Mouse (Mus musculus) adrenal gland, adult (tissue): ENCODE data around the gene Khdc3.
"Not testable (repeated sequence)": the region's sequence is repeated elsewhere in the genome, so short reads cannot be mapped to it uniquely, and the experiment has no call there.

ENCODE experiments used
- DNase-seq, 2 experiments: peaks; one replicate each; pipeline ENCODE4 v3.0.0; 2022 to 2023; ENCODE audit warnings: low spot score in 1 of 2; ENCODE audit not compliant: inconsistent age in 2 of 2

Khdc3 gene

DNA sequence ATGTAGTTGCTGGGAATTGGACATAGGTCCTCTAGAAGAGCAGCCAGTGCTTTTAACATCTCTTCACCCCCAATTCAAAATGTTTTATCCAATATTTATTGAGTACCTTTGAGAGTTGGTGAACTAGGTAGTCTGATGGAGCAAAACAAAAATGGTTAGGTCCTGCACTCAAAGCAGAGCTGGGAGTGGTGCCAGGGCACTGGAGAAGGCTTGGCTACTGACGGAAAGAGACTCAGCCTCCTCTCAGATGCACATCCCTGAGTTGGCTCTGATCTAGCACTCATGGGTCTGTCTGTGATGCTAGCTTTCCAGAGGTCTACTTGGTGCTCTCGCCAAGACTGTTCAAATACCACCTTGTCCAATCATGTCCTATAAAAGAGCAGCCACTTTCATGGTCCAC lies 3.7 kb upstream of the Khdc3 start:
- no peak for DNase-seq

DNA sequence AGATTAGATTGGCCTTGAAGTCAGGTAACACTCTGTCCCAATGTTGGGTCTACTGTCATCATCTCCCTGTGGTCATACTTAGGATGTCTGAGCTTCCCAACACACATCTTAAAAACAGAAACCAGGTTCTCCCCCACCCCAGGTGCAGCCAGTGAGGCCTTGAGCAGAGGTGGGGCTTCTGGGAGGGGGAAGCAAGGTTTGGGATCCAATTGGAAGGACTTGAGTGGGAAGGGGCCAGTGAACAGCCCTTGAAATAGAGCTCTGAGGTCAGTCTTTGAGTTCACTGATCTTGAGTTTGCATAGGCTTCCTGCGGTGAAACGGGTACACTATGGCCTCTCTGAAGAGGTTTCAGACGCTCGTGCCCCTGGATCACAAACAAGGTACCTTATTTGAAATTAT lies 545 bp downstream of the Khdc3 start, which contains the start of gene Gm20509:
Gene Gm20509 (plus strand): TSS at position 290 of the 400 bp plus-strand sequence.
- DNase-seq: no peak

DNA sequence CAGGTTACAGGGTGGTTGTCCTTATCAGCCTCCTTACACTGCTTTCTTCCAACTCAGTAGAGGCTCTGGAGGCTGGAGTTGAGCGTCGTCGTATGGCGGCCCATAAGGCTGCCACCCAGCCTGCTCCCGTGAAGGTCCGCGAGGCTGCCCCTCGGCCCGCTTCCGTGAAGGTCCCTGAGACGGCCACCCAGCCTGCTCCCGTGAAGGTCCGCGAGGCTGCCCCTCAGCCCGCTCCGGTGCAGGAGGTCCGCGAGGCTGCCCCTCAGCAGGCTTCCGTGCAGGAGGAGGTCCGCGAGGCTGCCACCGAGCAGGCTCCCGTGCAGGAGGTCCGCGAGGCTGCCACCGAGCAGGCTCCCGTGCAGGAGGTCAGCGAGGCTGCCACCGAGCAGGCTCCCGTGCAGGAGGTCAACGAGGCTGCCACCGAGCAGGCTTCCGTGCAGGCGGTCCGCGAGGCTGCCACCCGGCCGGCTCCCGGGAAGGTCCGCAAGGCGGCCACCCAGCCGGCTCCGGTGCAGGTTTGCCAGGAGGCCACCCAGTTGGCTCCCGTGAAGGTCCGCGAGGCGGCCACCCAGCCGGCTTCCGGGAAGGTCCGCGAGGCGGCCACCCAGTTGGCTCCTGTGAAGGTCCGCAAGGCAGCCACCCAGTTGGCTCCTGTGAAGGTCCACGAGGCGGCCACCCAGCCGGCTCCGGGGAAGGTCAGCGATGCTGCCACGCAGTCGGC lies 1.7 kb downstream of the Khdc3 start:
- peak; percentile 51 to 89 for DNase-seq

DNA sequence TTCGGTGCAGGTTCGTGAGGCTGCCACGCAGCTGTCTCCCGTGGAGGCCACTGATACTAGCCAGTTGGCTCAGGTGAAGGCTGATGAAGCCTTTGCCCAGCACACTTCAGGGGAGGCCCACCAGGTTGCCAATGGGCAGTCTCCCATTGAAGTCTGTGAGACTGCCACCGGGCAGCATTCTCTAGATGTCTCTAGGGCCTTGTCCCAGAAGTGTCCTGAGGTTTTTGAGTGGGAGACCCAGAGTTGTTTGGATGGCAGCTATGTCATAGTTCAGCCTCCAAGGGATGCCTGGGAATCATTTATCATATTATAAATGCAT lies 2.2 kb downstream of the Khdc3 start:
- DNase-seq: no peak

DNA sequence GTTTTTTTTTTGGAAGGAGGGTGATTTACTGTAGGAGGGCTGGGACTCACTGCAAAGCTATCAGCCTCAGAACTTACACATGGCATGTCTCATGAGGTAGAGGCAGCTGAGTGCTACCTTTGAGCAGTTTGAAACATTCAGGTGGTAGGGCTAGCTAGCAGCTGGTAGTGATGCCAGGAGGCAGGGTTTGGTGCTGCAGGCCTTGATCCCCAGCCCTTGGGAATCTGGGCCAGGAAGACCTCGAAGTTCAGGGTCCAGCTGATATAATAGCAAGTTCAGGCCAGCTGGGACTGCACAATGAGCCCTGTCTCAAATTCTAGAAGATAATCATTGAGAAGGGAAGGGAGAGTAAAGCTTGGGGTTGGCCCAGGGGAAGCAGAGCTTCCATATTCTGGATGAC lies 3.5 kb downstream of the Khdc3 start:
- peak in 1 of 2 experiments; percentile 76 for DNase-seq

DNA sequence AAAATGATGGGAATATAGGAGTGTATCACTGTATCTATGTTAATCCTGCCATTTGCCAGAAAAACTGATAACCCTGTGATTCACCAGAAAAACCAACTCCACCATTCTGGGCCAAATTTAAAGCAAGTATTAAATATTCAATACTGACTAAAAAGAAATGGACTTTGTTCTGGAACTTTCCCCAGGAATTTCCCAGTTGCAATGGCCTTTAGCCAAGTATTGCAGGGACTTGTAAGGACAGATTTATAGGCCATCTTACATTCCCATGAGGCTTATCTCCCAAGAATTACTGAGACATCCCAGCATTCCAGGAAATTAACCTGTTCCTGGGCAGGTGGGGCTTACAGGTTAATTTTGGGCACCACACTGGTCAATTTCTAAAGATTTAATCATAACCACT lies 4.1 kb downstream of the Khdc3 start:
- DNase-seq: peak in 1 of 2 experiments; percentile 44

DNA sequence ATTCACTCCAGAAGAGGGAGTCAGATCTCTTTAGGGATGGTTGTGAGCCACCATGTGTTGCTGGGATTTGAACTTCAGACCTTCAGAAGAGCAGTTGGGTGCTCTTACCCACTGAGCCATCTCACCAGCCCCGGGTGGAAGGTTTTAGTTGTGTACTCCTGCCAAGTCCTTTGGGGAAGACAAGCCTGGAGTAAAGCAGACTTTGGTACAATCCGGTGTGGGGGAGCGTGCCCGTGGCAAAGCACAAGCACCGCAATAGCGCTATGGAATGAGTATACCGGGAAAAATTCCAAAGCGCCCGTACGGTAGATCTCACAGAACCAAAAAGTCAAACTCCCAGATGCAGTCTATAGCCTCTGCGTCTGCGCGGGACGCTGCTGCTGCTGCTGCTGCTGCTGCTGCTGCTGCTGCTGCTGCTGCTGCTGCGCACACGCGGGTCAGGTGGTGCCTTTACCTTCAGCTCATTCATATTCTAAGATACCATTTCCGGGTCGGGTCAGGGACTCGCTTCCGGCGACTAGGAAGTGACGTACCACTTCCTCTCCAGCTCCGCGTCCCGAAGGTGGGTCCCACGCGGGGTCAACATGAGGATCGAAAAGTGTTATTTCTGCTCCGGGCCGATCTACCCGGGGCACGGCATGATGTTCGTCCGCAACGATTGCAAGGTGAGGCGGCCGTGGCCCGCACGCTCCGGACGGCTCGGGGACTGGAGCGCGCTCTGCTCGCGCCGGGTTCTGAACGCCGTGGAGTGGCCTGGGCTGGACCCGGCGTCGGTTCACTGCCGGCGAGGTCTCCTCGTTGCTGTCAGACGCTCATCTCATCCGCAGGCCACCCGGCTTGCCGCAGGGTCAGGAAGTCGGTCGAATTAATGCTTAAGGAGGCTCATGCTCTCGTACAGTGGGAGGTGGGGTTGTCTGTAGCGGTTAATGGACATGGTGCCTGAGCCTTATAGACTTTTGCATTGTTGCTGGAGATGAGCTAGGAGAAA lies 11.6 kb downstream of the Khdc3 start, which contains the start of gene Rsl24d1:
Gene Rsl24d1 (plus strand): TSS at position 508 of the 988 bp plus-strand sequence.
- peak; percentile 90 to 96 for DNase-seq

DNA sequence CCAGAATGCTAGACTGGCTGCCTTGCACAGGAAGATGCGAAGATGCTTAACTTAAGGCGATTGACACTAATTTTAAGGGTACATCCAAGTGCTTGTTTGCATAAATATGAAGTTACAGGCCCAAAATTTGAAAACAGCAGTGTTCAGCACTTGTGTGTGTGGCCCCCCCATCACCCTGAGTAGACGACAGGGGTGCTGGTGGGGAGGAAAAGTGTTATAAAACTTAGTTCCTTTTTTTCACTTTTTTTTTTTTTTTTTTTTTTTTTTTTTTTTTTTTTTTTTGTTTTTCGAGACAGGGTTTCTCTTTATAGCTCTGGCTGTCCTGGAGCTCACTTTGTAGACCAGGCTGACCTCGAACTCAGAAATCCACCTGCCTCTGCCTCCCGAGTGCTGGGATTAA lies 15.1 kb downstream of the Khdc3 start:
- DNase-seq: not testable (repeated sequence)

DNA sequence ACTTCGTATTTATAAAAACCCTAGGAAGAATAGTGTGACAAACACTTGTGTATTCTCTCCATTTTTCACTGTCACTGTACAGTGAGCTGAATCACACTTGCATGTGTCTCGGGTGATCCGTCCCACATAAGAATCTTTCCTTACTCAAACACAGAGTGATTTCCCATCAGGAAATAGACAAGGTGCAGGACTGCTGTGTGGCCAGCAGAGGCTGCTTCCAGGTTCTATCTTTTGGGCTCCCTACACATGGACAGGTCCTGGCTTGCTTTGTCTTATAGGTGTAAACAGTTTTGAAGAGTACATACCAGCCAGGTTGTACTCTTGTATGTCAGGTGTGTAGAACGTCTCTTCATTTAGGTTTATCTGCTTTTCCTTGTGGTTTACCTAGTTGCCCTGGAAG lies 16.4 kb downstream of the Khdc3 start:
- DNase-seq: no peak

DNA sequence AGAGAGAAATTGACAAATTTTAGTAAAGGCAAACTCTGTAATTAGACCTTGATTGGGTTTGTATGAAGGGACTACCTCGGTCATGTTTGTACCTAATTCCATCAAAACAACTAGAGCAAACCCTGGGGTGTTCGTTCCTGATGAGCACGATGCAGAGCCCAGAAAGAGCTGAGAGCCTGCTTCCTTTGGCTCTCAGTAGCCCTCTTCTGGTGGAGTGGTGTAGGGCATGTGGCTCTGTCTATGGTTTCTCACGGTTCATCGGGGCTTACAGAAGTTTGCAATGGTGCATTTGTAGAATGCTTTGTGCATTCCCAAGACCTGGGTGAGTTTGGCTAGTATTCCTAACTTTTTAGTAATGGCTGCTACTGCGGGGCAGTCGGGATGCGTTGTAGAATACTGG lies 20.1 kb downstream of the Khdc3 start:
- DNase-seq: peak in 1 of 2 experiments; percentile 48

DNA sequence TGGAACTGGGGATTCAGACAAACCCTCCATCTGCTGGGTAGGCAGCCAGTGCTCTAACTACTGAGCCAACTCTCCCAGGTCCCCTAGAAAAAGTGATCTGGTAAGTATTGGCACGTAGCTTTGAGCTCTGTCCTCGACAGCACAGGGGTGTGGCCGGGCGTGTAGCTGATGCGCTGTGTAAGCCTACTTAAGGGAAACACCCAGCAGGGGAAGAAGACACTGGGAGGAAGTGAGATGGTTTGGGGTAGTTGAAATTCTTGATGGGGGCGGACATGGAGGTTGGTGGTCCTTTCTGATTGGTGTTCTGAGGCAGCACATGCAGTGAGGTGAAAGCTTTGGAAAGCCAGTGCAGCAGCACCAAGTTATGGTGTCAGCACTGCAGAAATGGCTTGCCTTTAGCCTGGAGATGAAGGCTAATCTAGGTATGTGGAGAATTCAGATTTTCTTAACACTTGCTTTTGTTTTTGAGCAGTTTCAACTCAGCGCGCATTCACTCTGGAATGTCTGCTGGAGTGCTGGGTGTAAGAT lies 23.5 kb downstream of the Khdc3 start:
- DNase-seq: no peak

DNA sequence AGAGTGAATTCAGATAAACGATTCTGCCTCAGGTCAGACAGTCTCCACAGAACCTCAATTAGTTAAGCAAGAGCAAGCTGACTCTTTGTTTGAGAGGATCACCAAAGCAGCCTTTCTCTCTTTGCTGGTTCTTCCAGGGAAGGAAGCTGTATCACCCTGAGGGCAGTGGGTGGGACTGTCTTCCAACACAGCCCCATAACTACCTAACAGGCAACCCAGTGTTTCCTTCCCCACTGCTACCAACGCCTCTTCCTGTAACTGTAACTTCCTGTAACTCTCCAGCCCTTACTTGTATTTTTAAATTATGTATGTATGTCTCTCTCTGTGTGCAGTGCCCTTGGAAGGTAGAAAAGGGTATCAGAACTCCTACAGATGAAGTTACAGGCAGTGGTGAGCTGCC lies 25.8 kb downstream of the Khdc3 start:
- no peak for DNase-seq

DNA sequence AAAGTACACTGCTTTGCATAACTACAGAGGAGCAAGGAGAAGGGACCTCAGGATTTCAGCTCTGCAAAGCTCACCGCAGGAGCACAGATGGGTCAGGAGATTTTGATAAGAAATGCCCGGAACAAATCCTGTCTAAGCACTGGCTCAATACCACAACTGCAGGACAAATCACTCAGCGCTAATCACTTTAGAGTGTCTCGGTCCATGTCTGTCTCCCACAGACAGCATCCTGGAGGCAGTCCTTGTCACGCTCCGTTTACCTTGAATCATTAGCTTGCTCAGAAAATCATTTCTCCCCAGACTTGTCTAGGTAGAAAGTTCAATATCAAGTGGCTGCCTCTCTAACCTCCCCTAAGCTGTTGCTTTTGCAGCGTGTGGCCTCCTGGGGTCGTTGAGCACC lies 28.2 kb downstream of the Khdc3 start:
- no peak for DNase-seq

DNA sequence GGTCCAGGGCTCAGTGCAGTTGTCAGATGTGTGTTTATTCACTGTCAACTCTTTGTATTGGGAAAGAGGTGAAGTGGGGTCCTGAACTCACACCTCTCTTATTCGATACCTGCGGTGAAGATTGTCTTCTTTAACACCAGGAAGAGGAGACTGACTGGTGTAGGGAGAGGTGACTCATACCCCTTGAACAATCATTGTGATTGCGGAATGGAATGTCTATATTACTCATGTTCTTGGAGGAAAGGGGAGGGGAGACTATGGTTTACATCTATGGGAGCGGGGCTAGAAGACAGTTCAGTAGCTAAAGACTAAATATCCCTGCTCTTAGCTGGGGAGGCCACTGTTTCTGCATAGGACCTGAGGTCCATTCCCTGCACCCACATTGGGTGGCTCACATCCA lies 28.9 kb downstream of the Khdc3 start:
- DNase-seq: no peak

DNA sequence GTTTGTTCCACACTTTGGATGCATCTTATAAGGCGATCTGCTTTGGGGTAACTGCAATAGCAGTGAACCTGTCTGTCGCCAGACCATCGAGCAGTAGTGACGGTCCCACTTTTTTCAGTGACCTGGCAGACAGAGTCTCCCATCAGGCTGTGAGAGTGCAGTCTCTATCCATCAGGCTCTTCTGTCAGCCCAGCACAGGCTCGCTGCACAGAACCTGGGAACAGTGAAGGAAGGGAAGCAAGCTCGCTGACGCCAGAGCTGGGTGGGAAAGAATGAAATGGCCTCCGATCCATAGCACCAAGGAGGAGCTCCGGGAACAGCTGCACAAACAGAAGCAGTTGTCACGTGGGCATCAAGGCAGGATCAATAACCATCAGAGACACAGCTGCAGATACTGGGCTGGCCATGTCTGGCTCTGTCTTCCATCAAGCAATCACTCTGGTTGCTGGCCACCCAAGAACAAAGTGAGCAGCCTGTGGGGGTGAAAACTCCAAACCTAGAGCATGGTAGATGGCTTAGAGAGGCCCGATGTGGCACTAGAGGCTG lies 35.8 kb downstream of the Khdc3 start:
- DNase-seq: no peak
